Mouse (Mus musculus) C2C12 (cell line): ENCODE measurements at regions not wholly inside any gene's neighbourhood (a gene's known extent, or its start where the extent isn't known, plus 50 kb on each side); places are given as distances from the start of the nearest gene placed in this dataset.

Source experiments
- CTCF ChIP-seq: IDR thresholded peaks from one replicate; pipeline ENCODE4 v1.5.1; 2011; ENCODE audit not compliant: control insufficient read depth, insufficient read depth, insufficient read length
- MAX ChIP-seq: IDR thresholded peaks from one replicate; pipeline ENCODE4 v1.6.1; 2011; ENCODE audit warnings: mild to moderate bottlenecking, control low read depth
- USF1 ChIP-seq: IDR thresholded peaks from one replicate; pipeline ENCODE4 v1.6.1; 2011; ENCODE audit warnings: low read depth, mild to moderate bottlenecking, control low read depth, moderate library complexity

DNA sequence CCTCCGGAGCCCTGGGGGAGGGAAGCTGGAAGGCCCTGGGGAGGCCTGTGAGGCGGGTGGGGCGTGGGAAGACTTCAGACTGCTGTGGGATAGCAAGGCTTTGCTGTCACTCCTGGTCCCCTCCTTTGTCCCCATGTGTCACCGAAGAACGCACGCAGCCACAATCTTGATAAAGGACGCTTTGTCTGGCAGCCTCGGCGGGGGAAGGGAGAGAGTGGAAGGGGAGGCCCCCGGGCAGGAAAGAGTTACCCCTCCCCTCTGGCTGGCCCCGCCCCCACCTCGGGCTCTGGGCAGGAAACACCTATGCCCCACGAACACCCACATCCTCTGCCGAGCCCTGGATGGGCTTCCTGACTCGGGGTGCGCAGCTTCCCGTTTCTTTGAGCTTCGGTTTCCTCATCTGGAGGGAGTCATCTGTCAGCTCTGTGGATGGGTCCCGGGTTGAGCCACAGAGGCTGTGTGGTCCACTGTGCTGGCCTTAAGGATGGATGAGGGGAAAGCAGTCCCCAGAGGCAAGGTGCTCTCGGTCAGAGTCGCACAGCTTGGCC lies 91.9 kb downstream of the Mn1 start:
- no peak for TF ChIP-seq USF1
- no peak for TF ChIP-seq MAX
- no peak for TF ChIP-seq CTCF
